8 mouse cellular contexts compared by ENCODE assay signal in genomic region chr1:133799686-133800445, GRCm38 (mm10). TPM values are rescaled to one million over a fixed set of nuclear protein-coding genes. Genes with fewer than 3 reads are reported as not detected.
DNase-seq lines count a peak whose midpoint lies in the region; ATAC-seq lines count a peak whose summit lies in the region.

No protein-coding gene starts in this region.

- ATAC-seq in hindbrain, embryonic 13.5 days (ENCODE audit: low FRiP score), result no peak
- no peak for ATAC-seq in liver, embryonic 13.5 days (ENCODE audit: low read depth)
- ATAC-seq in neural tube, embryonic 15.5 days (ENCODE audit: low FRiP score), result no peak

- WGBS in forebrain, embryonic 10.5 days, result under 1% methylated on average over 21 of the region's 21 CpGs
- WGBS in hindbrain, embryonic 13.5 days, result 3% methylated on average over 21 of the region's 21 CpGs
- 2% methylated on average over 21 of the region's 21 CpGs for WGBS in liver, embryonic 13.5 days (ENCODE audit: insufficient replicate concordance)
- WGBS in neural tube, embryonic 15.5 days, result 4% methylated on average over 20 of the region's 21 CpGs

- H3K36me3 ChIP-seq in forebrain, embryonic 10.5 days (replicated peaks), result no peaks in the 10 kb centered on the region
- H3K36me3 ChIP-seq in hindbrain, embryonic 13.5 days, result no peaks in the 10 kb centered on the region
- peaks cover 21% of the 10 kb centered on the region for H3K36me3 ChIP-seq in liver, embryonic 13.5 days
- H3K36me3 ChIP-seq in neural tube, embryonic 15.5 days, result no peaks in the 10 kb centered on the region

- no peak overlapping the region for H3K27ac ChIP-seq in forebrain, embryonic 10.5 days
- H3K27ac ChIP-seq in hindbrain, embryonic 13.5 days, result no peak overlapping the region
- peak overlapping the region; percentile 99 for H3K27ac ChIP-seq in liver, embryonic 13.5 days
- peak overlapping the region; percentile 56; the same call in 1 of the 2 replicates for H3K27ac ChIP-seq in neural tube, embryonic 15.5 days (replicated peaks)

- H3K27me3 ChIP-seq in forebrain, embryonic 10.5 days (ENCODE audit: poor library complexity, severe bottlenecking), result peaks cover 64% of the 10 kb centered on the region
- H3K27me3 ChIP-seq in hindbrain, embryonic 13.5 days, result peaks cover 14% of the 10 kb centered on the region; the same call in 1 of the 2 replicates
- H3K27me3 ChIP-seq in liver, embryonic 13.5 days, result no peaks in the 10 kb centered on the region
- H3K27me3 ChIP-seq in neural tube, embryonic 15.5 days (replicated peaks), result no peaks in the 10 kb centered on the region; the same call in 1 of the 2 replicates

- H3K4me1 ChIP-seq in forebrain, embryonic 10.5 days, result peaks cover 49% of the 10 kb centered on the region
- peaks cover 46% of the 10 kb centered on the region for H3K4me1 ChIP-seq in hindbrain, embryonic 13.5 days (replicated peaks)
- H3K4me1 ChIP-seq in liver, embryonic 13.5 days (replicated peaks), result peaks cover 78% of the 10 kb centered on the region
- peaks cover 39% of the 10 kb centered on the region for H3K4me1 ChIP-seq in neural tube, embryonic 15.5 days

- peak overlapping the region; percentile 72 for H3K4me3 ChIP-seq in forebrain, embryonic 10.5 days
- H3K4me3 ChIP-seq in hindbrain, embryonic 13.5 days, result peak overlapping the region; percentile 53
- H3K4me3 ChIP-seq in liver, embryonic 13.5 days (replicated peaks), result peak overlapping the region; percentile 92
- peak overlapping the region; percentile 58 for H3K4me3 ChIP-seq in neural tube, embryonic 15.5 days (replicated peaks)

- peak overlapping the region; percentile 69 for H3K9ac ChIP-seq in hindbrain, embryonic 13.5 days
- peak overlapping the region; percentile 97 for H3K9ac ChIP-seq in liver, embryonic 13.5 days
- H3K9ac ChIP-seq in neural tube, embryonic 15.5 days (replicated peaks), result peak overlapping the region; percentile 61

- peak; percentile 45 for DNase-seq in spleen, adult 12 weeks (ENCODE audit: low spot score)
- DNase-seq in spleen, adult 18-20 months, result no peak
- no peak for DNase-seq in forebrain, embryonic 10.5 days (ENCODE audit: extremely low spot score, low spot score)
- DNase-seq in liver, embryonic 13.5 days, result peak; percentile 46
- DNase-seq in ovary, postnatal 14 days (ENCODE audit: low spot score), result no peak
- no peak for DNase-seq in urinary bladder, postnatal 10 days (ENCODE audit: low spot score)

- H3K9me3 ChIP-seq in forebrain, embryonic 10.5 days, result no peaks in the 10 kb centered on the region
- no peaks in the 10 kb centered on the region for H3K9me3 ChIP-seq in hindbrain, embryonic 13.5 days
- H3K9me3 ChIP-seq in liver, embryonic 13.5 days (replicated peaks), result no peaks in the 10 kb centered on the region
- no peaks in the 10 kb centered on the region for H3K9me3 ChIP-seq in neural tube, embryonic 15.5 days (replicated peaks)

- H3K4me2 ChIP-seq in hindbrain, embryonic 13.5 days, result peak overlapping the region; percentile 83
- peak overlapping the region; percentile 95 for H3K4me2 ChIP-seq in liver, embryonic 13.5 days
- H3K4me2 ChIP-seq in neural tube, embryonic 15.5 days, result peak overlapping the region; percentile 91

RNA-seq across cellular contexts. Expression of gene Atp2b4, which starts 1.0 kb away (rescaled TPM):
- polyA plus RNA-seq in forebrain, embryonic 10.5 days (2016; fragmentation: Nextera tagmentation; extraction: Ambion mirVana), result 3.2 and 4.2 TPM in 2 replicates
- 12.1 and 13.1 TPM in 2 replicates for polyA plus RNA-seq in hindbrain, embryonic 13.5 days (2015; fragmentation: Nextera tagmentation; extraction: Ambion mirVana)
- polyA plus RNA-seq in liver, embryonic 13.5 days (2015; fragmentation: Nextera tagmentation; extraction: Ambion mirVana), result 27.5 and 28.8 TPM in 2 replicates
- polyA plus RNA-seq in neural tube, embryonic 15.5 days (2015; fragmentation: Nextera tagmentation; extraction: Ambion mirVana), result 13.6 and 17.1 TPM in 2 replicates

Comparison
In these comparisons a context has a peak if more than half of its experiments do, and no peak if none do; other contexts are left out.
1. DNase-seq: peak in spleen, adult 12 weeks (single experiment) and liver, embryonic 13.5 days (single experiment); none in spleen, adult 18-20 months (0 of 2), forebrain, embryonic 10.5 days (single experiment), ovary, postnatal 14 days (single experiment) and urinary bladder, postnatal 10 days (single experiment).
2. H3K27ac ChIP-seq: peak in liver, embryonic 13.5 days (single experiment) and neural tube, embryonic 15.5 days (single experiment); none in forebrain, embryonic 10.5 days (single experiment) and hindbrain, embryonic 13.5 days (single experiment).
3. Peak in every context shown above with its lines, with median percentiles within 50 percentile points of each other: H3K4me3 ChIP-seq, H3K4me2 ChIP-seq and H3K9ac ChIP-seq.